Mouse (Mus musculus) heart, adult 2 months (tissue): ENCODE data around the gene Tcp1. TPM values are rescaled to one million over a fixed set of nuclear protein-coding genes. Genes with fewer than 3 reads are reported as not detected.
"Not testable (repeated sequence)": the region's sequence is repeated elsewhere in the genome, so short reads cannot be mapped to it uniquely, and the experiment has no call there.

ENCODE experiments used
- DNase-seq, 2 experiments: peaks; one replicate each; pipeline ENCODE4 v3.0.0; 2021
- H3K27ac ChIP-seq: fragments of 200-600 bp; 2 replicates; pipeline ENCODE4 v1.8.1; 2022
- H3K27me3 ChIP-seq: fragments of 200-500 bp; 2 replicates; pipeline ENCODE4 v1.6.1; 2012; ENCODE audit warnings: mild to moderate bottlenecking, low read length, inconsistent platforms, mixed read lengths; ENCODE audit not compliant: control insufficient read depth, insufficient read depth
- H3K36me3 ChIP-seq: fragments of 200-500 bp; 2 replicates; pipeline ENCODE4 v1.6.1; 2012; ENCODE audit warnings: low read length, inconsistent platforms; ENCODE audit not compliant: control insufficient read depth, insufficient read depth
- H3K4me1 ChIP-seq: fragments of 200-500 bp; 2 replicates; pipeline ENCODE4 v1.6.1; 2011; ENCODE audit warnings: low read length; ENCODE audit not compliant: control insufficient read depth, insufficient read depth
- H3K4me3 ChIP-seq: fragments of 200-600 bp; 2 replicates; pipeline ENCODE4 v1.8.1; 2022
- H3K79me2 ChIP-seq: fragments of 200-500 bp; replicated peaks from 2 replicates; pipeline ENCODE4 v1.6.1; 2012; ENCODE audit warnings: mild to moderate bottlenecking, inconsistent platforms, low read length, moderate library complexity, mixed read lengths; ENCODE audit not compliant: control insufficient read depth, insufficient read depth
- H3K9ac ChIP-seq: fragments of 200-500 bp; 2 replicates; pipeline ENCODE4 v1.6.1; 2012; ENCODE audit warnings: low read depth, mild to moderate bottlenecking, control low read depth, inconsistent platforms, low read length, mixed read lengths
- CTCF ChIP-seq: fragments of 200-600 bp; IDR thresholded peaks from 2 replicates; pipeline ENCODE4 v1.8.1; 2022; ENCODE audit warnings: antibody characterized with exemption, mild to moderate bottlenecking, moderate library complexity
- EP300 ChIP-seq: fragments of 200-500 bp; IDR thresholded peaks from 2 replicates; pipeline ENCODE4 v1.6.1; 2011; ENCODE audit warnings: low read depth, low read length, control low read depth; ENCODE audit not compliant: insufficient read depth
- POLR2A ChIP-seq: fragments of 200-500 bp; IDR thresholded peaks from 2 replicates; pipeline ENCODE4 v1.6.1; 2011; ENCODE audit warnings: mild to moderate bottlenecking, low read depth, low read length, control low read depth; ENCODE audit not compliant: insufficient read depth
- WGBS: fragments of 180-500 bp; shearing (Covaris S2); methylation state at CpG from one replicate; pipeline ENCODE4 v1.1.7; 2018; 5-methylcytosine and 5-hydroxymethylcytosine counted together
- intact Hi-C: fragments of 180-260 bp; cut with DNase I; formaldehyde crosslinking; loops from one replicate; pipeline ENCODE4 v1.15.1; 2025
- polyA plus RNA-seq: library from polyadenylated mRNA; depleted of rRNA; stranded (reverse); fragments of >200 nt; gene quantifications from 2 replicates; pipeline ENCODE4 v1.2.3, GENCODE M21; 2012
- total RNA-seq, 2 experiments: library from RNA; stranded (reverse); gene quantifications; 2 replicates each; pipeline ENCODE4 v1.2.3; 2021

The Tcp1 gene
- total and polyA plus RNA-seq, 3 experiments, result 68.6 to 196 (median 176) TPM

DNA sequence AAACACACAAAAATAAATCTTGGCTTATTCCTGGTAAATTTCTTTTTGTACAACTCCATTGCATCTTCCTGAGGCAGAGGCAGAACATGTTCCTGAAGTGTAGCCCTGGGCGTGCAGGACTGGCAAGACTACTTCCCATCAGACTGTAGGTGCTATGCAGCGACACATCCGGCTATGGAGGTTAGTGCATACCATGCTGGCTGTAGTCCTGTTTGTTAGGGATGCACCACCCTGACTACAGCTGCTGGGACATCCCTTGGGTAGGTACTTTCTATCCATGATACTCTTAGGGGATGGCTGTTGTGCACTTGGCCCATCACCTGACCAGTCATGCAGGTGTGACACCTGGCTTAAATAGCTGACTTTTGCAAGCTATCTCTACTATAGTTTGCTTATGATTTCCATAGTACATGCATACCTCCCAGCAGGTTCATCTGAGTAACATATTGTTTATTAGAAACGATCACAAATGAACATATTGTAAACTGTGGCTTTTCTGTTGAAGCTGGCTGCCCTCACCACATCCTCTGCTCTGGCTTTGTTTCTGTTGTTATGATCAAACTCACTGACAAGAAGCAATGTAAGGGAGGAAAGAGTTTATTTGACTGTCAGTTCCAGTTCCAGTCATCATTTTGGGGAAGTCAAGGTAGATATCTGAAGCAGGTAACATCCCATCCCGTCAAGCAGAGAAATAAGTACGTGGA, 27.1 kb downstream of the Tcp1 start:
- Histone ChIP-seq H3K9ac (no peak overlapping the region), H3K27me3 (no peaks in the 10 kb centered on the region; the same call in 1 of the 2 replicates), H3K4me3 (no peak overlapping the region), H3K79me2 (no peaks in the 10 kb centered on the region), H3K27ac (no peak overlapping the region), H3K36me3 (no peaks in the 10 kb centered on the region), H3K4me1 (no peaks in the 10 kb centered on the region)
- DNase-seq, result no peak
- TF ChIP-seq CTCF, result no peak
- TF ChIP-seq EP300, result no peak
- no peak for TF ChIP-seq POLR2A
- WGBS, result 94% methylated on average over 6 of the region's 6 CpGs
- intact Hi-C loops, result no loop called here

DNA sequence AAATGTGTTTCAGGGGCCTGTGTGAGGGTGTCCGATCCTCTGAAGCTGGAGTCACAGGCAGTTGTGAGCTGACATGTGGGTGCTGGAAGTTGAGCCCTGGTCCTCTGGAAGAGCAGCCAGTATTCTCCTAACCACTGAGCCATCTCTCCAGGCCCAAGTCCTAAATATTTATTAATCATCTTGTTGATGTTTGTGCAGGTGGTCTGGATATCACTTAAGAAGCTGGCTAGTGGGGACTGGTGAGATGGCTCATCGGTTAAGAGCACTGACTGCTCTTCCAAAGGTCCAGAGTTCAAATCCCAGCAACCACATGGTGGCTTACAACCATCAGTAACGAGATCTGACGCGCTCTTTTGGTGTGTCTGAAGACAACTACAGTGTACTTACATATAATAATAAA, 34.2 kb downstream of the Tcp1 start:
- Histone ChIP-seq H3K36me3 (no peaks in the 10 kb centered on the region), H3K4me3 (no peak overlapping the region), H3K79me2 (no peaks in the 10 kb centered on the region), H3K9ac (no peak overlapping the region), H3K27me3 (no peaks in the 10 kb centered on the region), H3K4me1 (no peaks in the 10 kb centered on the region), H3K27ac (no peak overlapping the region)
- TF ChIP-seq EP300, result no peak
- no peak for TF ChIP-seq CTCF
- TF ChIP-seq POLR2A, result no peak
- DNase-seq, result no peak
- WGBS, result 92% methylated on average over 5 of the region's 5 CpGs
- intact Hi-C loops, result no loop called here

GRCm38 (mm10) chr17:12956664-12957063, 41.2 kb downstream of the Tcp1 start:
- intact Hi-C loops, result no loop called here
- H3K79me2 ChIP-seq, result no peaks in the 10 kb centered on the region
- H3K27me3 ChIP-seq, result no peaks in the 10 kb centered on the region
- DNase-seq, result no peak
- peaks cover 3% of the 10 kb centered on the region; the same call in 1 of the 2 replicates for H3K4me1 ChIP-seq
- 86% methylated on average over 8 of the region's 8 CpGs for WGBS
- TF ChIP-seq CTCF, result no peak
- TF ChIP-seq POLR2A, result no peak
- no peak for TF ChIP-seq EP300
- H3K4me3 ChIP-seq, result no peak overlapping the region
- H3K9ac ChIP-seq, result no peak overlapping the region
- no peaks in the 10 kb centered on the region for H3K36me3 ChIP-seq
- no peak overlapping the region for H3K27ac ChIP-seq

- DNase-seq, H3K79me2 ChIP-seq, H3K4me1 ChIP-seq, H3K36me3 ChIP-seq, H3K27me3 ChIP-seq, intact Hi-C loops, H3K4me3 ChIP-seq, H3K27ac ChIP-seq, H3K9ac ChIP-seq: not testable (repeated sequence)
- 45% methylated on average over 2 of the region's 2 CpGs for WGBS
Measured at GRCm38 (mm10) chr17:12959377-12959776, 43.9 kb downstream of the Tcp1 start.

DNA sequence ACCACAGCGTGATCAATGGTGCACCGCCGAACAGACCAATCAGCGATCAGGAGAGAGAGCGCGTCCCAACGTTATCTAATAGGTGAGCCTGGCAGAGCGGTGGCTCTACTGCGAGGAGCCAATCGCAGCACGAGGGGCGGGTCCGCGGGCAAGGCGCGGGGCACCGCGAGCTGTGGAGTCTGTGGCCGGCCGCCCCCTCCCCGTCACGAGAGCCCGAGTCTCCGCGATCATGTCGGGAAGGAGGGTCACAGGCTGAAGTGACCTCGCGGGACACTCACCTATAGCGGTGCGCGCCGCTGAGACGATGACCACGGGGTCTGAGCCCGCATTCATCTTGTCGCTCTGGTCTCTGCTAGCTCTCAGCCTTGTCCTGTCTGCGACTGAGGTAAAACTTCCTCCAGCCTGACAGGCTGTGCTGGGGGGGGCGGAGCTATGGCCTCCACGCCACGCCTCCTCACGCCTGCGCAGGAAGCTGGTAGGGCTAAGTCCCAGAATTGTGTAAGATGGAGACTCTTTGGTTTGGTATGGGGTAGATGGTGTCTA, 44.9 kb downstream of the Tcp1 start, which contains the start of gene Acat2:
Gene Acat2 (minus strand): TSS at position 417 of the 543 bp plus-strand sequence.
- Histone ChIP-seq H3K4me3 (peak within 1 kb of the TSS; percentile 89), H3K9ac (peak within 1 kb of the TSS; percentile 78), H3K36me3 (no peaks in the 10 kb centered on the region), H3K79me2 (no peaks in the 10 kb centered on the region), H3K4me1 (peaks cover 3% of the 10 kb centered on the region; the same call in 1 of the 2 replicates), H3K27ac (peak within 1 kb of the TSS; percentile 86), H3K27me3 (no peaks in the 10 kb centered on the region)
- TF ChIP-seq CTCF, result no peak
- peak; percentile 96 for TF ChIP-seq POLR2A
- TF ChIP-seq EP300, result no peak
- under 1% methylated on average over 42 of the region's 42 CpGs for WGBS
- DNase-seq, result peak; percentile 93 to 94
- intact Hi-C loops, result loop anchor here (1.0 to 5.0 kb wide), 3 partner anchors 32 to 49 kb away; partner anchors contain the start of genes Mrpl18 and Tcp1

GRCm38 (mm10) chr17:12963476-12963875, 48.0 kb downstream of the Tcp1 start:
- Histone ChIP-seq H3K9ac (no peak overlapping the region), H3K79me2 (no peaks in the 10 kb centered on the region), H3K27me3 (no peaks in the 10 kb centered on the region), H3K27ac (no peak overlapping the region), H3K36me3 (no peaks in the 10 kb centered on the region), H3K4me1 (peaks cover 3% of the 10 kb centered on the region; the same call in 1 of the 2 replicates), H3K4me3 (no peak overlapping the region)
- no peak for TF ChIP-seq POLR2A
- no peak for TF ChIP-seq CTCF
- TF ChIP-seq EP300, result no peak
- 69% methylated on average over 3 of the region's 3 CpGs for WGBS
- DNase-seq, result no peak
- intact Hi-C loops, result loop anchor here (5.0 kb wide), 1 partner anchor 46 kb away; the partner anchor contains the start of genes Mrpl18 and Tcp1
